Mouse (Mus musculus) duodenum, adult 2 months (tissue): ENCODE results near the gene Sgsm2. TPM values are rescaled to one million over a fixed set of nuclear protein-coding genes. Genes with fewer than 3 reads are reported as not detected.

ENCODE experiments used
- polyA plus RNA-seq: library from polyadenylated mRNA; depleted of rRNA; stranded (reverse); fragments of >200 nt; gene quantifications from 2 replicates; pipeline ENCODE4 v1.2.3, GENCODE M21; 2012; ENCODE audit warnings: low replicate concordance; rRNA removed

Gene Sgsm2
- 8.1 and 11.6 TPM in 2 replicates for polyA plus RNA-seq

DNA sequence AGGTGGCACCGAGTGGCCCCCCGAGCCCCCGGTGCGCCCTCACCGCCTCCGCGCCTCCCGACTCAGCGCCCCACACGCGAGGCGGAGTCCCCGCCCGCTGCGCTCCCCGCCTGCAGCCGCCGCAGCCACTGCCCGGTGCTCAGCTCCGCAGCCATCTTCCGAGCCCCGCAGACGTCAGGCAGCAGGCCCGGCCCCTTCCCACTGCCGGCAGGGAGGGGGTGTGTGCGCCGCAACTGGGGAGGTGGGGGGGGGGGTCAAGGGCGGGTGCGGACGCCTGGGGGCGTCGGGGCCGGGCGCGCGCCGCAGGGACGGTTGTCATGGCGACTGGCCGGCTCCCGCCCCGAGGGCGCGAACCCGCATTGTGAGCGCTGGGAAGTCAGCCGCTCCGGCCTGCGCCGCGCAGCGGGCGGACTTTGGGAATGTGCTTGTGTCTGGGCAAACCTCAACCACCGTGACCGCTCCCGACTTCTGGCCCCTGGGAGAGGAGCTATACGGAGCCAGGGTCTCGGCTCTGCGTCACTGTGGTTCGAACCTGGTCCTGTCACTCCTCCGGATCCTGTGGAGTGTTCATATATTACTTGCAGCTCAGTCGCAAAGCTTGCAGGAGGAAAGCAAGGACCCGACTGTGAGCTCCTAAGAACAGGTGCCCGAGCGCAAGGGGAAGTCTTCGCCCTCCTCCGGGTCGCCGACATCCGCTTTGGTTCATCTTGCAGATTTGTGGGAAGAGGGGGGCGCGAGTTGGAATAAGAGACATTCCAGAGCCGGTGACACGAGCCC, at the start of gene Sgsm2:
Gene Sgsm2, minus strand, starts transcription at position 160 of the 777 bp plus-strand sequence.

DNA sequence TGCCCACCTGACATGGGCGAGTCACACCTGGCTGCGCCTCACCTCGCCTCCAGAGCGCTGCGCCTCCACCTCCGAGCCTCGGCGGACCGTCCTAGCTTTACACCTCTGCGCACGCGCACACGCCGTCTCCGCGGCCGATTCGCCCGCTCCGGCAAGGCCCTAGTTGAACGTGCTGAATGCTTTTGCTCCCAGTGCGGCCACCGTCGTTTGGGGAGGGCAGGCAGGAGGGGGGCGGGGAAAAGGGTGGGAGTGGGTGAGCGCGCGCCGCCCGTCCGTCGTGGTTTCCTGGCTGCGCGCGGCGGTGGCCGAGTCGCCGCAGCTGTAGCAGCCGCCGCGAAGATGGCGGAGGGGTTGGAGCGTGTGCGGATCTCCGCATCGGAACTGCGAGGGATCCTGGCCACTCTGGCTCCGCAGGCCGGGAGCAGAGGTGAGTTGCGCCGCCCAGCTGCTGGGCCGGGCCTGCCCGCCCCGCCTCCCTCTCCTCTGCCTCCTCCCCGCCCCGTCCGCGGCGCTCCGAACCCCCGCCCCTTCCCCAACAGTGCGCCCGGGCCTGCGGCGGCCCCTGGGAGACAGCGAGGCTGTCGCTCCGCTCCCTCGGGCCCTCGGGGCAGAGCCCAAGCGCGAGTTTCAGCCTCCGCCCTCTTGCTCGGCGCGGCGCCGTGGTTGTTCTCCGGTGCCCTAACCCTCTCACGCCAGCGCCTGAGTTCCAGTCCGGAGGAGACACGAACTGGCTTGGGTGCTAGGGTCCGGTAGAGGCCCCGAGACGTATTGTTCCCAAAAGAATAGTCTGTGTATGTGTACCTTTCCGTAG, 28.9 kb upstream of the Sgsm2 start, which contains the start of the genes Smg6 and Srr:
Gene Smg6, plus strand, starts transcription at position 247 of the 811 bp plus-strand sequence.
Gene Srr, minus strand, starts transcription at position 372 of the 811 bp plus-strand sequence.

DNA sequence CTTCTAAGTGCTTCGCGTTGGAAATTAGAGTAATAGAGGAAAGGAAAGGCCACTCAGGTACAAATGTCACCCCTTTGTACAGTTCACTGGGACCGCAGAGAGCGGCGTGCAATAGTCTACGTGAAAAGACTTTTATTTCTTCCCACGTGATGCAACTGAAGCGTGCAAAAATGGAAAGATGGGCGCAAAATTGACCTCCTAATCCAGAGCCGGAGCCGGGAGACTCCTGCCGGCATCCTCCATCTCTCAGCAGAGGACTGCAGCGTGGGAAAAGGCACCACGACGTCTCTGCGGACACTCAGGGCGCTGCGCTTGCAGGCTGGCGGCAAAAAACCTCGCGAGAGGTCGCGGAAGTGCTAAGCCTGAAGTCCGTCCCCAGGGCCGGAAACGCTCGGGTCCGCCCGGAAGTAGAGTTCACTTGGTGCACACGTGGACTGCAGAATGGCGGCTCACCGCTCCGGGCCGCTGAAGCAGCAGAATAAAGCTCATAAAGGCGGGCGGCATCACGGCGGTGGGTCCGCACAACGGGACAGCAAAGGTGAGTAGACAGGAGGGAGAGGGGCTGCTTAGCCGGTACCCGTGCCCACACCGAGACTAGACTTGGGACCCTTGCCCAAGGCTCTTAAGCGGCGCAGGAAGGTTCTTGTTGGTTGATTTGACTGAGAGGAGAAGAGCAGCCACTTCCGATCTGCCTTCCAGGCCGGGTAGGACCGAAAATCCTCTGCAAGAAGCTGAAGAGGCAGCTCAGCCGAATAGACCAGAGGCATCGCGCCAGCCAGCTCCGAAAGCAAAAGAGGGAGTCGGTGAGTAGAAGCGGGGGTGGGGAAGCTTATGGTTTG, 1.0 kb upstream of the Sgsm2 start, which contains the start of gene Tsr1:
Gene Tsr1, plus strand, starts transcription at position 394 of the 839 bp plus-strand sequence.

DNA sequence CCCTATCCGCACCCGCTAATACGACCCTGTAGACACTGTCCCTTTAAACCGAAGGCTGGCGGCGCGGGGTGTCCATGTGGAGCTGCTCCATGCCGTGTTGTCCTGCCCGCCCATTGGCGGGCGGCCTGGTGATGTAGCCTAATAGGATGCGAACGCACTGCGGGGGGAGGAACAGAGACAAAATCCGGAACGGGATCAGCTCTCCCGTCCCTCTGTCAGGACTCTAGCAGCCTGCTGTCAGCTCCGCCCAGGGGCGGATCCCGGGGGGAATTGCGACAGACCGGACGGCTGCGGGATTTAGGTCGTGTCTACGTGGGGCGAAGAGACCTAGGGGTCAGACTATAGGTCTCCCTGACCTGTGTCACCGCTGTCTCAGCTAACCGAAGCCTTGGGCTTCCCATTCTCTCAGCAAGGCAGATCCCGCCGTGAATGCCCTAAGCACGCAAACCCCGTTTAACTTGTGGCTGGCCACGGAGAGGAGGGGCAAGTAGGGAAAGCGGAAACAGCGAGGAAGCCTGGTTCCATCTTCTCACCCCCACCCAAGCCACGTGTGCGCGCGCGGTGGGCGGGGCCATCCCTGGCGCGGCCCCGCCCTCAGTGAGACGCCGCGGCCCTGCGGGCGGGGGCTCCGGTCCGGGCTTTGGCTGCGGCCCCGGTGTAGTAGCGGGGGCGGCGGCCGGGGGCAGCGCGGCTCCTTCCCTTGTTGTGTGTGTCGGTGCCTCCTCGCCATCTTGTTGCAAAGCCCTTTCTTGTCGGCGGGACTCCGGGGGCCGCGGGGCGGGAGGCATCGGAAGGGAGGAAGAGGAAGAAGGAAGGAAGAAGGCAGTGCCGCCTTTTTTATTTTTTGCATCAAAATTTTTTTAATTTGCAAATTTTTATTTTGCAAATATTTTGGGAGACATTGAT, 66.4 kb downstream of the Sgsm2 start, which contains the start of gene Mnt:
Gene Mnt, plus strand, starts transcription at position 665 of the 906 bp plus-strand sequence.

Other genes starting within 250 kb of the Sgsm2 start
- gene Cluh, start 247.6 kb downstream of the Sgsm2 start, polyA plus RNA-seq = 43.6 and 74.2 TPM in 2 replicates
- gene Pafah1b1, start 172.4 kb downstream of the Sgsm2 start, polyA plus RNA-seq = 4.3 and 4.7 TPM in 2 replicates
- 0.91 and 2.6 TPM in 2 replicates for gene Mettl16, start 126.2 kb downstream of the Sgsm2 start, polyA plus RNA-seq
- 18.3 and 20.0 TPM in 2 replicates for gene Mnt, start 66.1 kb downstream of the Sgsm2 start, polyA plus RNA-seq
- 1.8 and 2.4 TPM in 2 replicates for gene Tsr1, start 1.0 kb upstream of the Sgsm2 start, polyA plus RNA-seq
- 11.0 and 21.0 TPM in 2 replicates for gene Smg6, start 28.8 kb upstream of the Sgsm2 start, polyA plus RNA-seq
- gene Srr, start 28.9 kb upstream of the Sgsm2 start, polyA plus RNA-seq = 3.0 and 4.3 TPM in 2 replicates